Mouse (Mus musculus) lung, postnatal 0 days (tissue): ENCODE results near the gene Psd4.

Experiments
- CTCF ChIP-seq: IDR thresholded peaks from 2 replicates; pipeline ENCODE4 v1.5.1; 2016; ENCODE audit warnings: antibody characterized with exemption, mild to moderate bottlenecking
- EP300 ChIP-seq: IDR thresholded peaks from 2 replicates; pipeline ENCODE4 v1.6.1; 2016; ENCODE audit warnings: antibody characterized with exemption, mild to moderate bottlenecking, control low read depth

- TF ChIP-seq CTCF: no peak
- no peak for TF ChIP-seq EP300
Measured at GRCm38 (mm10) chr2:24413677-24414076, 46.3 kb downstream of the Psd4 start.
